In the genomic region with DNA sequence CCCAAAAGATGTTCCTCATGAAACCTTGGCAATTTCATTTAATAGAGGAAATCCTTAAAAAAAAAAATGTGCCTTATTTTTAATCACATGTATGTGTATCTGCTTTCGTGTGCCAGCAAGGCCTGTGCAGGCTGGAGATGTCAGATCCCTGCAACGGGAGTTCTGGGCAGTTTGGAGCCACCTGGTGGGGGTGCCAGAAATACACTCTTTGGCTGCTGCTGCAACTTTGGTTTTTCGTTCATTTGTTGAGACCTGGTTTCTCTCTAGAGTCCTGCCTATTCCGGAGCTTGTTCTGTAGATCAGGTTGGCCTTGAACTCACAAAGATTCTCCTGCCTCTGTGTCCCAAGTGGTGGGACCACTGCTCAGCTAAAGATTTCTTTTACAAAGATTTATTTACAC, we compare ENCODE assay signal across 8 mouse cellular contexts. TPM values are rescaled to one million over a fixed set of nuclear protein-coding genes. Genes with fewer than 3 reads are reported as not detected.
DNase-seq lines count a peak whose midpoint lies in the region; ATAC-seq and TF ChIP-seq lines count a peak whose summit lies in the region.

No protein-coding gene starts in this region.

- no peaks in the 10 kb centered on the region for H3K36me3 ChIP-seq in spleen, adult 2 months (ENCODE audit: control insufficient read depth, insufficient read depth, low read length)
- no peaks in the 10 kb centered on the region for H3K36me3 ChIP-seq in embryonic facial prominence, embryonic 11.5 days (replicated peaks; ENCODE audit: control insufficient read depth, insufficient read depth, low read depth, low read length)
- H3K36me3 ChIP-seq in midbrain, embryonic 16.5 days (ENCODE audit: control insufficient read depth, insufficient read depth, low read length) = no peaks in the 10 kb centered on the region

- H3K9ac ChIP-seq in embryonic facial prominence, embryonic 11.5 days (replicated peaks; ENCODE audit: low read length) = no peak overlapping the region
- H3K9ac ChIP-seq in midbrain, embryonic 16.5 days (ENCODE audit: low read depth, low read length) = no peak overlapping the region

- DNase-seq in heart, postnatal 4 days = peak; percentile 49
- no peak for DNase-seq in heart, postnatal 25 days (ENCODE audit: low spot score)
- peak in 1 of 2 experiments; percentile 50 for DNase-seq in spleen, adult 2 months (ENCODE audit: low read depth in 1 of 2, low spot score in 2 of 2)
- no peak for DNase-seq in spleen, adult 12 weeks (ENCODE audit: low spot score)
- DNase-seq in embryonic facial prominence, embryonic 11.5 days (ENCODE audit: low spot score) = peak; percentile 28
- peak; percentile 38 to 43 for DNase-seq in thymus, postnatal 36 days
- DNase-seq in cerebellum, postnatal 4 days (ENCODE audit: low spot score in 2 of 2) = no peak

- H3K4me2 ChIP-seq in embryonic facial prominence, embryonic 11.5 days (ENCODE audit: low read depth, low read length) = no peak overlapping the region
- H3K4me2 ChIP-seq in midbrain, embryonic 16.5 days (ENCODE audit: low read length) = no peak overlapping the region

- H3K27ac ChIP-seq in spleen, adult 2 months (ENCODE audit: insufficient read depth, low read length) = no peak overlapping the region
- no peak overlapping the region for H3K27ac ChIP-seq in embryonic facial prominence, embryonic 11.5 days (replicated peaks; ENCODE audit: low read depth, low read length)
- H3K27ac ChIP-seq in midbrain, embryonic 16.5 days (ENCODE audit: low read length) = no peak overlapping the region

- ATAC-seq in embryonic facial prominence, embryonic 11.5 days (replicated peaks; ENCODE audit: insufficient number of reproducible peaks, low FRiP score, low TSS enrichment, low read depth) = no peak
- no peak for ATAC-seq in midbrain, embryonic 16.5 days

- TF ChIP-seq POLR2A in spleen, adult 2 months (IDR thresholded peaks at IDR 0.05; ENCODE audit: low read depth, low read length) = no peak

- peak; percentile 59; the same call in 1 of the 2 replicates for TF ChIP-seq CTCF in spleen, adult 2 months (IDR thresholded peaks at IDR 0.05; ENCODE audit: extremely low read depth, insufficient read depth, insufficient read length, insufficient replicate concordance)

- H3K9me3 ChIP-seq in embryonic facial prominence, embryonic 11.5 days (replicated peaks; ENCODE audit: control insufficient read depth, low read length) = no peaks in the 10 kb centered on the region
- no peaks in the 10 kb centered on the region for H3K9me3 ChIP-seq in midbrain, embryonic 16.5 days (replicated peaks; ENCODE audit: control insufficient read depth, low read length, poor library complexity, severe bottlenecking)

- no peaks in the 10 kb centered on the region for H3K27me3 ChIP-seq in spleen, adult 2 months (ENCODE audit: control insufficient read depth, insufficient read depth, low read length)
- H3K27me3 ChIP-seq in embryonic facial prominence, embryonic 11.5 days (ENCODE audit: control insufficient read depth, insufficient read depth, low read length) = no peaks in the 10 kb centered on the region
- H3K27me3 ChIP-seq in midbrain, embryonic 16.5 days (ENCODE audit: control insufficient read depth, insufficient read depth, low read depth, low read length) = no peaks in the 10 kb centered on the region

- H3K4me1 ChIP-seq in spleen, adult 2 months (ENCODE audit: control insufficient read depth, insufficient read depth, insufficient read length) = no peaks in the 10 kb centered on the region
- H3K4me1 ChIP-seq in embryonic facial prominence, embryonic 11.5 days (ENCODE audit: control insufficient read depth, insufficient read depth, low read length) = no peaks in the 10 kb centered on the region
- peaks cover 3% of the 10 kb centered on the region for H3K4me1 ChIP-seq in midbrain, embryonic 16.5 days (ENCODE audit: control insufficient read depth, insufficient read depth, low read length)

- H3K4me3 ChIP-seq in spleen, adult 2 months (ENCODE audit: extremely low read depth, insufficient read depth, insufficient read length) = no peak overlapping the region
- no peak overlapping the region for H3K4me3 ChIP-seq in embryonic facial prominence, embryonic 11.5 days (ENCODE audit: low read depth, low read length)
- H3K4me3 ChIP-seq in midbrain, embryonic 16.5 days (ENCODE audit: low read depth, low read length) = no peak overlapping the region

- intact Hi-C loops in heart, postnatal 25 days (cut with DNase I) = loop anchor here (5.0 to 10.0 kb wide), 2 partner anchors 148 to 266 kb away; partner anchors contain the start of genes Ppp3cb and Synpo2l

- 34% methylated on average over 4 of the region's 4 CpGs for WGBS in spleen, adult 2 months
- 42% methylated on average over 4 of the region's 4 CpGs for WGBS in embryonic facial prominence, embryonic 11.5 days
- 42% methylated on average over 4 of the region's 4 CpGs for WGBS in midbrain, embryonic 16.5 days

RNA-seq across cellular contexts. Expression of gene Mrps16, which starts 5.4 kb away (rescaled TPM):
- 10 to 100 TPM; 68.8 to 70.0 TPM for total RNA-seq in heart, postnatal 4 days (2021)
- total RNA-seq in heart, postnatal 25 days (2021) = 10 to 100 TPM; 72.6 to 81.0 TPM
- 27.6 and 39.6 TPM in 2 replicates for polyA plus RNA-seq in spleen, adult 2 months (2012; rRNA removed)
- 73.3 and 79.5 TPM in 2 replicates for polyA plus RNA-seq in embryonic facial prominence, embryonic 11.5 days (2014; fragmentation: Nextera tagmentation; extraction: Ambion mirVana)
- 58.7 and 61.5 TPM in 2 replicates for polyA plus RNA-seq in midbrain, embryonic 16.5 days (2015; fragmentation: Nextera tagmentation; extraction: Ambion mirVana)

RNA-seq across cellular contexts. Expression of gene Dnajc9, which starts 10.2 kb away (rescaled TPM):
- 10 to 100 TPM; 39.7 to 42.5 TPM for total RNA-seq in heart, postnatal 4 days (2021)
- total RNA-seq in heart, postnatal 25 days (2021) = 10 to 100 TPM; 10.1 to 11.5 TPM
- polyA plus RNA-seq in spleen, adult 2 months (2012; rRNA removed) = 50.8 and 85.7 TPM in 2 replicates
- polyA plus RNA-seq in embryonic facial prominence, embryonic 11.5 days (2014; fragmentation: Nextera tagmentation; extraction: Ambion mirVana) = 251 and 274 TPM in 2 replicates
- 123 and 124 TPM in 2 replicates for polyA plus RNA-seq in midbrain, embryonic 16.5 days (2015; fragmentation: Nextera tagmentation; extraction: Ambion mirVana)

RNA-seq across cellular contexts. Expression of gene Fam149b, which starts 50.9 kb away (rescaled TPM):
- total RNA-seq in heart, postnatal 4 days (2021) = 10 to 100 TPM; 34.4 to 35.8 TPM
- 10 to 100 TPM; 34.0 to 34.1 TPM for total RNA-seq in heart, postnatal 25 days (2021)
- polyA plus RNA-seq in spleen, adult 2 months (2012; rRNA removed) = 12.6 and 15.4 TPM in 2 replicates
- polyA plus RNA-seq in embryonic facial prominence, embryonic 11.5 days (2014; fragmentation: Nextera tagmentation; extraction: Ambion mirVana) = 49.0 and 52.9 TPM in 2 replicates
- polyA plus RNA-seq in midbrain, embryonic 16.5 days (2015; fragmentation: Nextera tagmentation; extraction: Ambion mirVana) = 40.6 and 45.5 TPM in 2 replicates

RNA-seq across cellular contexts. Expression of gene Ecd, which starts 50.9 kb away (rescaled TPM):
- 10 to 100 TPM; 33.6 to 35.7 TPM for total RNA-seq in heart, postnatal 4 days (2021)
- total RNA-seq in heart, postnatal 25 days (2021) = 10 to 100 TPM; 29.9 to 36.2 TPM
- 13.2 and 14.2 TPM in 2 replicates for polyA plus RNA-seq in spleen, adult 2 months (2012; rRNA removed)
- 66.3 and 70.2 TPM in 2 replicates for polyA plus RNA-seq in embryonic facial prominence, embryonic 11.5 days (2014; fragmentation: Nextera tagmentation; extraction: Ambion mirVana)
- polyA plus RNA-seq in midbrain, embryonic 16.5 days (2015; fragmentation: Nextera tagmentation; extraction: Ambion mirVana) = 47.9 and 49.1 TPM in 2 replicates

RNA-seq across cellular contexts. Expression of gene Cfap70, which starts 53.2 kb away (rescaled TPM):
- total RNA-seq in heart, postnatal 4 days (2021) = under 1 TPM; 0.29 to 0.54 TPM
- not detected for total RNA-seq in heart, postnatal 25 days (2021)
- polyA plus RNA-seq in spleen, adult 2 months (2012; rRNA removed) = not detected in 2 replicates
- 0.31 and 0.46 TPM in 2 replicates for polyA plus RNA-seq in embryonic facial prominence, embryonic 11.5 days (2014; fragmentation: Nextera tagmentation; extraction: Ambion mirVana)
- 1.3 and 2.4 TPM in 2 replicates for polyA plus RNA-seq in midbrain, embryonic 16.5 days (2015; fragmentation: Nextera tagmentation; extraction: Ambion mirVana)

Comparison
In these comparisons a context has a peak if more than half of its experiments do, and no peak if none do; other contexts are left out.
1. DNase-seq: peak in heart, postnatal 4 days (single experiment), embryonic facial prominence, embryonic 11.5 days (single experiment) and thymus, postnatal 36 days (2 of 2); none in heart, postnatal 25 days (single experiment), spleen, adult 12 weeks (single experiment) and cerebellum, postnatal 4 days (0 of 2).